Mouse (Mus musculus): ENCODE measurements around the gene Ccdc47. TPM values are rescaled to one million over a fixed set of nuclear protein-coding genes. Genes with fewer than 3 reads are reported as not detected.

Gene Ccdc47
- polyA plus RNA-seq, 1 experiment = 4.8 TPM

DNA sequence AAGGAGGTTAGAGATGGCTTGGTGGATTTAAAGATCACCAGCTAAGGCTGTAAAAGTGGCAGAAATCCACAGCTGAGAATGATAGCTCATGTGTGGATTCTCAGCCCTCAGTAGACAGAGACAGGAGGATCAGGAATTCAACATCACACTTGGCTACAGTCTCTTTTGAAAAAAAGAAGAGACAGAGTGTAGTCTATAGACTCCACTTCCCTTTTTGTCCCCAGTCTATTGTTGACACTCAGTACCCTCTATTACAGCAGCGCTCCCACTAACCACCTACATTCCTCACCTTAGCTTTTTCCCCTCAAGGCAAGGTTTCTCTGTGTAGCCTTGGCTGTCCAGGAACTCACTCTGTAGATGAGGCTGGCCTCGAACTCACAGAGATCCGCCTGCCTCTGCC, 24.4 kb downstream of the Ccdc47 start:
- Histone ChIP-seq H3K4me3 (ENCODE audit: low read depth, low read length) (no peak overlapping the region), H3K27me3 (ENCODE audit: control insufficient read depth, insufficient read depth, low read length) (no peaks in the 10 kb centered on the region), H3K36me3 (ENCODE audit: control insufficient read depth, insufficient read depth, low read length) (no peaks in the 10 kb centered on the region), H3K4me1 (ENCODE audit: control insufficient read depth, insufficient read depth, insufficient read length, low read length) (no peaks in the 10 kb centered on the region), H3K27ac (ENCODE audit: insufficient read depth, low read depth, low read length) (no peak overlapping the region)
- 91% methylated on average over 3 of the region's 3 CpGs for WGBS
- TF ChIP-seq POLR2A (IDR thresholded peaks at IDR 0.05; ENCODE audit: low read depth, low read length) (no peak), CTCF (IDR thresholded peaks at IDR 0.05; ENCODE audit: extremely low read depth, insufficient read length, insufficient replicate concordance, low read depth, low read length) (no peak)

DNA sequence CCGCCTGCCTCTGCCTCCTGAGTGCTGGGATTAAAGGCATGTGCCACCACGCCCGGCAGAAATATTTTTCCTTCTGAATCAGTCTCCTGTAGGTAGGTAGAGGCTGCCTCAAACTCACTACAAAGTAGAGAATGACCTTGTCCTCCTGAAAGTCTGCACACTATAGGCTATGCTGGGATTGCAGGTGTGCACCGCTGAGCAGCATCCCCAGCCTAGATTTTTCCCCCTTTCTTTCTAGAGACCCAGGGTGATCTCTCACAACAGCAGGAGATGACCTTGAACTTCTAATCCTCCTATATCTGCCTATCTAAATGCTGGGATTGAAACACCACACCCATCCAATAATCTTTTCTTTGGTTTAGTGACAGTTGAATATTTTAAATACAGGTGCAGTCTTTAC, 28.8 kb downstream of the Ccdc47 start:
- H3K4me1 ChIP-seq (ENCODE audit: control insufficient read depth, insufficient read depth, insufficient read length, low read length) = no peaks in the 10 kb centered on the region
- TF ChIP-seq CTCF (IDR thresholded peaks at IDR 0.05; ENCODE audit: extremely low read depth, insufficient read length, insufficient replicate concordance, low read depth, low read length) = no peak
- TF ChIP-seq POLR2A (IDR thresholded peaks at IDR 0.05; ENCODE audit: low read depth, low read length) = no peak
- H3K27ac ChIP-seq (ENCODE audit: insufficient read depth, low read depth, low read length) = no peak overlapping the region
- H3K27me3 ChIP-seq (ENCODE audit: control insufficient read depth, insufficient read depth, low read length) = no peaks in the 10 kb centered on the region
- peaks cover 1% of the 10 kb centered on the region; the same call in 1 of the 2 replicates for H3K36me3 ChIP-seq (ENCODE audit: control insufficient read depth, insufficient read depth, low read length)
- 97% methylated on average over 4 of the region's 4 CpGs for WGBS
- no peak overlapping the region for H3K4me3 ChIP-seq (ENCODE audit: low read depth, low read length)

DNA sequence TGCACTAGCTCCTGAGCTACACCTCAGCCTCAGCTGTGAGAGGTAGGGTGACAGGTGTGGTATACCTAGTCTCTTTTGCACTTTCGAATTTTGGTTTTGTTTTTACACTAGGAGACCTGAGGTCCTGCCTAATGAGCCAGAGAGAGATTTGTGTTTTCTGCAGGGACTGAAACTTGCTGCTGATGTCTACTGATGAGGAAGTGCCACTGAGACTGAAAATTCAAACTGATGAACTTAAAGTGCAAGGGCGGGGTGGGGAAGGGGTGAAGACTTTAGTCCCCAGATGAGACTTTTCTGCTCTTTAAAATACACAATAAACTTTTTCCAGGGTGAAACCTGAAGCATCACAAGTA, 35.7 kb downstream of the Ccdc47 start:
- 80% methylated on average over 2 of the region's 2 CpGs for WGBS
- Histone ChIP-seq H3K4me3 (ENCODE audit: low read depth, low read length) (no peak overlapping the region), H3K27ac (ENCODE audit: insufficient read depth, low read depth, low read length) (peak overlapping the region; percentile 67; the same call in 1 of the 2 replicates), H3K27me3 (ENCODE audit: control insufficient read depth, insufficient read depth, low read length) (no peaks in the 10 kb centered on the region), H3K4me1 (ENCODE audit: control insufficient read depth, insufficient read depth, insufficient read length, low read length) (peaks cover 2% of the 10 kb centered on the region; the same call in 1 of the 2 replicates), H3K36me3 (ENCODE audit: control insufficient read depth, insufficient read depth, low read length) (no peaks in the 10 kb centered on the region)
- no peak for TF ChIP-seq CTCF (IDR thresholded peaks at IDR 0.05; ENCODE audit: extremely low read depth, insufficient read length, insufficient replicate concordance, low read depth, low read length)
- TF ChIP-seq POLR2A (IDR thresholded peaks at IDR 0.05; ENCODE audit: low read depth, low read length) = no peak

DNA sequence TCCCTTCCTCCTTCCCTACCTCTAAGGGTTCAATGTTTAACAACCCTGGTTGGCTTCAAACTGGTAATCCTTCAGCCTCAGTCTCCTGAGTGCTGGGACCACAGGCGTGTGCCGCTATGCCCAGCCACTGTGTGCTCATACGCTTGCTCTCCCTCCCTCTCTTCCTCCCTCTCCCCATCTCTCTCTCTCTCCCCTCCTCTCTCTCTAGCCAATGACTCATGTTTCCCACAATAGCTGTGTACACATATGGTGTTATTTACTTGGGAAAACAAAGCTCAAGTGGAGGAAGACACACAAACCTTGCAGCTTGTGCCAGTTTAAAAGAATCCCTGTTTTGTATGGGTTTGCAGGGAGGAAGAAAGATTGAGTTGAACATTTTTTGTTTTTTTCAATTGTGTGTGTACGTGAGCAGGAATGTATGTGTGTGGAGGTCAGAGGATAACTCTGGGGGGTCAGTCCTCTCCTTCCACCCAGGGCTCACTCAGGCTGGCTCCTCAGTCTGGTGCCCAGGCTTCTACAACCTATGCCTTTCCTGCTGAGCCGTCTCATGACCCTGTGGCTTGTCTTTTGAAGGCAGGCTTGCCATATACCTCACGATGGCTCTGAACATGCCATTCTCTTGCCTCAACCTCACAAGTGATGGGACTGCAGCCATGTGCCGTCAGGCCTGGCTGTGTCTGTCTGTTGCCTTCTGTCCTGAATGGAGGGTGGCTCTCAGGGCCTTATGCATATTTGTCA, 36.3 kb downstream of the Ccdc47 start:
- WGBS = 77% methylated on average over 7 of the region's 7 CpGs
- peak overlapping the region; percentile 67; the same call in 1 of the 2 replicates for H3K27ac ChIP-seq (ENCODE audit: insufficient read depth, low read depth, low read length)
- no peaks in the 10 kb centered on the region for H3K36me3 ChIP-seq (ENCODE audit: control insufficient read depth, insufficient read depth, low read length)
- TF ChIP-seq CTCF (IDR thresholded peaks at IDR 0.05; ENCODE audit: extremely low read depth, insufficient read length, insufficient replicate concordance, low read depth, low read length) (no peak), POLR2A (IDR thresholded peaks at IDR 0.05; ENCODE audit: low read depth, low read length) (no peak)
- no peak overlapping the region for H3K4me3 ChIP-seq (ENCODE audit: low read depth, low read length)
- H3K27me3 ChIP-seq (ENCODE audit: control insufficient read depth, insufficient read depth, low read length) = no peaks in the 10 kb centered on the region
- H3K4me1 ChIP-seq (ENCODE audit: control insufficient read depth, insufficient read depth, insufficient read length, low read length) = peaks cover 2% of the 10 kb centered on the region; the same call in 1 of the 2 replicates

DNA sequence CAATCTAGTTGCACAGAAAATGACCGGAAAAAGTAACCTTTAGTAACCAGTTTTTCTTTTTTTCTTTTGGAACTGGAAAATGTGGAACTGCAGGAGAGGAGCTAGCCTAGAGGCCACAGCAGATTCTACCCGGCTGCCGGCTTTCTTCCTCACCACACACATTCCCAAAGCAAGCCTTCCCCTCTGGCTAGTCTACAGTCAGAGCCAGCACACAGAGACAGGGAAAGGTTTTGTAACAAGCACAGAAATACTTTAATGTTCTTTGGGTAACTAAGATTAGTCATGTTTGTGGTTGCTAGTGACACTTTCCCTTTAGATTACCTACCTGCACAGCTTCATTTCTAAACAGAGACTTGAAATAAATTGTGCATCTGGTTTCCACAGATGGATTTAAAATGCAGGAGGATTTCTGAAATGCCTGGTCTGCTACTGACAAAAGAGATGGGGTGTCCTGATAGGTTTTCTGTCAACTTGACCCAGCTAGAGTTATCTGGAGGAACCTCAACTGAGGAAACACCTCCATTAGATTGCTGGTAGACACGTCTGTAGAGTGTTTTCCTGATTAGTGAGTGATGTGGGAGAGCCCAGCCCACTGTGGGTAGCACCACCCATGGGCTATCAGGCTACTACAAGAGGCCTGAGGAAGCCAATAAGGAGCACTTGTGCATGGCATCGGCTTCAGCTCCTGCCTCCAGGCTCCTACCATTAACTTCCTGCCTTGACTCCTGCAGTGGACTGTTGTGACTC, 37.9 kb downstream of the Ccdc47 start:
- Histone ChIP-seq H3K27me3 (ENCODE audit: control insufficient read depth, insufficient read depth, low read length) (no peaks in the 10 kb centered on the region), H3K4me3 (ENCODE audit: low read depth, low read length) (no peak overlapping the region), H3K36me3 (ENCODE audit: control insufficient read depth, insufficient read depth, low read length) (no peaks in the 10 kb centered on the region), H3K27ac (ENCODE audit: insufficient read depth, low read depth, low read length) (no peak overlapping the region), H3K4me1 (ENCODE audit: control insufficient read depth, insufficient read depth, insufficient read length, low read length) (peaks cover 2% of the 10 kb centered on the region; the same call in 1 of the 2 replicates)
- TF ChIP-seq CTCF (IDR thresholded peaks at IDR 0.05; ENCODE audit: extremely low read depth, insufficient read length, insufficient replicate concordance, low read depth, low read length) (no peak), POLR2A (IDR thresholded peaks at IDR 0.05; ENCODE audit: low read depth, low read length) (no peak)
- 67% methylated on average over 5 of the region's 5 CpGs for WGBS

DNA sequence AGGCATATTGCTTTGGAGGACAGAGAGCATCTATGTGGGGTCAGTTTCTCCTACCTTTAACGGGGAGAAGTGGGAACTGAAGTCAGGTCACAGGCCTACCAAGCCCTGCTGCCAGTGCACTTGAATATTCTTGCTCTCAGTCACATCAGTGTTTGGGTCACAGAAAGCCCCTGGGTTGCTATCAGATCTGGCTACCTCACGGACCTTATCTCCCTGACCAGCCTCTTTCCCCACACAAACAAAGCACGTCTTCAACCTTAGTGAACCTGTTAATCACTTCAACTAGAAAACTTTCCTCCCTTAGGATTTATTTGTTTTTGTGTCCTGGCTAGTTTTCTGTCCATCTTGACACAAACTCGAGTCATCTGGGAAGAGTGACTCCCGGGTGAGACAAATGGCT, 39.8 kb downstream of the Ccdc47 start:
- no peak overlapping the region for H3K27ac ChIP-seq (ENCODE audit: insufficient read depth, low read depth, low read length)
- H3K4me3 ChIP-seq (ENCODE audit: low read depth, low read length) = no peak overlapping the region
- H3K36me3 ChIP-seq (ENCODE audit: control insufficient read depth, insufficient read depth, low read length) = no peaks in the 10 kb centered on the region
- TF ChIP-seq POLR2A (IDR thresholded peaks at IDR 0.05; ENCODE audit: low read depth, low read length) (no peak), CTCF (IDR thresholded peaks at IDR 0.05; ENCODE audit: extremely low read depth, insufficient read length, insufficient replicate concordance, low read depth, low read length) (no peak)
- no peaks in the 10 kb centered on the region for H3K27me3 ChIP-seq (ENCODE audit: control insufficient read depth, insufficient read depth, low read length)
- H3K4me1 ChIP-seq (ENCODE audit: control insufficient read depth, insufficient read depth, insufficient read length, low read length) = peaks cover 2% of the 10 kb centered on the region; the same call in 1 of the 2 replicates
- WGBS = 73% methylated on average over 5 of the region's 5 CpGs

DNA sequence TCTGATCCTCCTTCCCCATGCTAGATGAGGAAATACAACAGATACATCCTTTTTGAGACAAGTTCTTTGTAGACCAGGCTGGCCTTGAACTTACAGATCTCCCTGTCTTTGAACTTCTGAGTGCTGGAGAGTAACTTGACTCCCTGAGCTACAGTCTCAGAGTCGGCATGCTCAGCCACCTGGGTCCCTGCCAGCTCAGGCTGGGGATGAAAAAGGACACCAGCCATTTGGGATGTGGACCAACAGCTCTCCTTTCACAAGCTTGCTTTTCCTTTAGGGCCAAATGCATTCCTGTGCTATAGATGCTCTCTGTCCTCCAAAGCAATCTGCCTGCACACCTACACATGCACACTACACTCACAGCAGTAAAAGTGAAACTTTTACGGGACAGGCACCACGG, 41.1 kb downstream of the Ccdc47 start:
- no peak overlapping the region for H3K27ac ChIP-seq (ENCODE audit: insufficient read depth, low read depth, low read length)
- no peaks in the 10 kb centered on the region for H3K36me3 ChIP-seq (ENCODE audit: control insufficient read depth, insufficient read depth, low read length)
- no peak for TF ChIP-seq CTCF (IDR thresholded peaks at IDR 0.05; ENCODE audit: extremely low read depth, insufficient read length, insufficient replicate concordance, low read depth, low read length)
- H3K4me3 ChIP-seq (ENCODE audit: low read depth, low read length) = no peak overlapping the region
- no peaks in the 10 kb centered on the region for H3K27me3 ChIP-seq (ENCODE audit: control insufficient read depth, insufficient read depth, low read length)
- WGBS = 35% methylated on average over 3 of the region's 3 CpGs
- H3K4me1 ChIP-seq (ENCODE audit: control insufficient read depth, insufficient read depth, insufficient read length, low read length) = peaks cover under 1% of the 10 kb centered on the region; the same call in 1 of the 2 replicates
